In genomic region chr9:104035261-104036015, GRCm38 (mm10) we compare ENCODE assay signal across 7 mouse cellular contexts. TPM values are rescaled to one million over a fixed set of nuclear protein-coding genes. Genes with fewer than 3 reads are reported as not detected.
DNase-seq lines count a peak whose midpoint lies in the region.

No protein-coding gene starts in this region.

- peak; percentile 24 for DNase-seq in Muller cell, postnatal 12 days (ENCODE audit: inconsistent ontology term)
- DNase-seq in brain, adult 2 months (ENCODE audit: low read depth, low spot score) = peak; percentile 82
- DNase-seq in fibroblast of lung, adult 2 months (ENCODE audit: low read depth) = peak; percentile 27
- peak; percentile 81 for DNase-seq in heart, postnatal 4 days
- DNase-seq in layer of hippocampus, postnatal 14 days (ENCODE audit: low spot score in 2 of 2) = peak; percentile 63 to 71
- peak; percentile 70 for DNase-seq in lung, postnatal 25 days (ENCODE audit: low spot score)
- peak; percentile 28 for DNase-seq in skeletal muscle tissue, adult 2 months (ENCODE audit: low read depth, low spot score)

RNA-seq across cellular contexts. Expression of gene Gm28305, which starts 5.0 kb away (rescaled TPM):
- total RNA-seq in heart, postnatal 4 days (2021) = not detected
- total RNA-seq in layer of hippocampus, postnatal 14 days (2021) = not detected

RNA-seq across cellular contexts. Expression of gene Uba5, which starts 27.5 kb away (rescaled TPM):
- 10 to 100 TPM; 27.5 to 27.7 TPM for total RNA-seq in heart, postnatal 4 days (2021)
- 10 to 100 TPM; 39.3 to 42.4 TPM for total RNA-seq in layer of hippocampus, postnatal 14 days (2021)

RNA-seq across cellular contexts. Expression of gene Acad11, which starts 27.7 kb away (rescaled TPM):
- 10 to 100 TPM; 19.9 to 20.9 TPM for total RNA-seq in heart, postnatal 4 days (2021)
- total RNA-seq in layer of hippocampus, postnatal 14 days (2021) = 10 to 100 TPM; 24.0 to 25.5 TPM

RNA-seq across cellular contexts. Expression of gene Nphp3, which starts 33.1 kb away (rescaled TPM):
- 1 to 10 TPM; 4.8 to 5.0 TPM for total RNA-seq in heart, postnatal 4 days (2021)
- total RNA-seq in layer of hippocampus, postnatal 14 days (2021) = 1 to 10 TPM; 6.2 to 8.2 TPM

Comparison
In these comparisons a context has a peak if more than half of its experiments do, and no peak if none do; other contexts are left out.
1. Peak in every context shown above with its lines: DNase-seq.
2. DNase-seq: peak in every context shown above with its lines; median percentile 82 in brain, adult 2 months; 81 in heart, postnatal 4 days; 70 in lung, postnatal 25 days; 67 in layer of hippocampus, postnatal 14 days; 28 in skeletal muscle tissue, adult 2 months; 27 in fibroblast of lung, adult 2 months; 24 in Muller cell, postnatal 12 days.